17 mouse cellular contexts compared by ENCODE assay signal in genomic region chr4:45746451-45746850, GRCm38 (mm10). TPM values are rescaled to one million over a fixed set of nuclear protein-coding genes. Genes with fewer than 3 reads are reported as not detected.
DNase-seq lines count a peak whose midpoint lies in the region; ATAC-seq and TF ChIP-seq lines count a peak whose summit lies in the region.
"Had no signal": no experiment of that assay in that cellular context is flagged by ENCODE, and none has a peak within 500 bp of the region (broad histone marks: within the 10 kb centered on the region; RNA-seq: fewer than 3 reads in every experiment).

No protein-coding gene starts in this region.

- no peaks in the 10 kb centered on the region for H3K36me3 ChIP-seq in forebrain, embryonic 15.5 days
- H3K36me3 ChIP-seq in forebrain, embryonic 16.5 days (ENCODE audit: control insufficient read depth, insufficient read depth) = no peaks in the 10 kb centered on the region
- H3K36me3 ChIP-seq in hindbrain, embryonic 16.5 days (ENCODE audit: control insufficient read depth, insufficient read depth, low read length) = no peaks in the 10 kb centered on the region
- no peaks in the 10 kb centered on the region for H3K36me3 ChIP-seq in hindbrain, embryonic 10.5 days
- H3K36me3 ChIP-seq in liver, embryonic 13.5 days = no peaks in the 10 kb centered on the region
- no peaks in the 10 kb centered on the region for H3K36me3 ChIP-seq in liver, postnatal 0 days (replicated peaks; ENCODE audit: insufficient read depth, low read length)
- H3K36me3 ChIP-seq in midbrain, embryonic 16.5 days (ENCODE audit: control insufficient read depth, insufficient read depth, low read length) = no peaks in the 10 kb centered on the region
- H3K36me3 ChIP-seq in midbrain, embryonic 10.5 days = no peaks in the 10 kb centered on the region

- 0 out of 2 replicates have a peak, but pooled peaks have one; percentile 13 for ATAC-seq in forebrain, embryonic 15.5 days (replicated peaks)
- no peak for ATAC-seq in forebrain, embryonic 16.5 days
- peak; percentile 20; the same call in 1 of the 2 replicates for ATAC-seq in hindbrain, embryonic 16.5 days
- ATAC-seq in liver, embryonic 13.5 days (ENCODE audit: low read depth) = 0 out of 2 replicates have a peak, but pooled peaks have one; percentile 17
- ATAC-seq in liver, postnatal 0 days = no peak
- peak; percentile 25; the same call in 1 of the 2 replicates for ATAC-seq in midbrain, embryonic 16.5 days
- ATAC-seq: forebrain, embryonic 13.5 days had no signal

- peaks cover 4% of the 10 kb centered on the region for H3K4me1 ChIP-seq in forebrain, embryonic 15.5 days
- no peaks in the 10 kb centered on the region for H3K4me1 ChIP-seq in forebrain, embryonic 16.5 days (replicated peaks; ENCODE audit: control insufficient read depth, insufficient read depth, low read length)
- no peaks in the 10 kb centered on the region; the same call in 1 of the 2 replicates for H3K4me1 ChIP-seq in hindbrain, embryonic 16.5 days (ENCODE audit: control insufficient read depth, insufficient read depth, low read depth, low read length)
- peaks cover 17% of the 10 kb centered on the region for H3K4me1 ChIP-seq in hindbrain, embryonic 10.5 days (replicated peaks)
- peaks cover 23% of the 10 kb centered on the region for H3K4me1 ChIP-seq in liver, embryonic 13.5 days (replicated peaks)
- no peaks in the 10 kb centered on the region for H3K4me1 ChIP-seq in liver, postnatal 0 days (ENCODE audit: insufficient read depth)
- no peaks in the 10 kb centered on the region for H3K4me1 ChIP-seq in midbrain, embryonic 16.5 days (ENCODE audit: control insufficient read depth, insufficient read depth, low read length)
- peaks cover 9% of the 10 kb centered on the region for H3K4me1 ChIP-seq in midbrain, embryonic 10.5 days

- H3K4me2 ChIP-seq in forebrain, embryonic 15.5 days (replicated peaks) = no peak overlapping the region
- no peak overlapping the region for H3K4me2 ChIP-seq in forebrain, embryonic 16.5 days (ENCODE audit: low read length)
- no peak overlapping the region for H3K4me2 ChIP-seq in hindbrain, embryonic 16.5 days (ENCODE audit: low read length)
- H3K4me2 ChIP-seq in liver, embryonic 13.5 days = no peak overlapping the region
- no peak overlapping the region for H3K4me2 ChIP-seq in liver, postnatal 0 days (ENCODE audit: low read depth, low read length)
- no peak overlapping the region for H3K4me2 ChIP-seq in midbrain, embryonic 16.5 days (ENCODE audit: low read length)
- H3K4me2 ChIP-seq: forebrain, embryonic 13.5 days had no signal

- TF ChIP-seq CTCF in liver, postnatal 0 days (IDR thresholded peaks at IDR 0.05; ENCODE audit: low read depth) = no peak

- TF ChIP-seq EP300 in liver, postnatal 0 days (IDR thresholded peaks at IDR 0.05; ENCODE audit: low read depth) = no peak

- no peak overlapping the region for H3K4me3 ChIP-seq in forebrain, embryonic 15.5 days
- H3K4me3 ChIP-seq in forebrain, embryonic 16.5 days (replicated peaks; ENCODE audit: low read length) = no peak overlapping the region
- no peak overlapping the region for H3K4me3 ChIP-seq in hindbrain, embryonic 16.5 days (ENCODE audit: low read length)
- H3K4me3 ChIP-seq in hindbrain, embryonic 10.5 days = no peak overlapping the region
- no peak overlapping the region for H3K4me3 ChIP-seq in liver, embryonic 13.5 days (replicated peaks)
- H3K4me3 ChIP-seq in liver, postnatal 0 days (ENCODE audit: low read depth, low read length) = no peak overlapping the region
- H3K4me3 ChIP-seq in midbrain, embryonic 16.5 days (ENCODE audit: low read depth, low read length) = no peak overlapping the region
- H3K4me3 ChIP-seq in midbrain, embryonic 10.5 days = no peak overlapping the region
- H3K4me3 ChIP-seq: forebrain, embryonic 13.5 days had no signal

- no peak overlapping the region for H3K27ac ChIP-seq in forebrain, embryonic 15.5 days (replicated peaks)
- no peak overlapping the region for H3K27ac ChIP-seq in forebrain, embryonic 16.5 days (ENCODE audit: low read length)
- no peak overlapping the region for H3K27ac ChIP-seq in hindbrain, embryonic 16.5 days (ENCODE audit: low read depth, low read length)
- no peak overlapping the region for H3K27ac ChIP-seq in hindbrain, embryonic 10.5 days
- H3K27ac ChIP-seq in liver, embryonic 13.5 days = peak overlapping the region; percentile 83; the same call in 1 of the 2 replicates
- no peak overlapping the region for H3K27ac ChIP-seq in liver, postnatal 0 days (ENCODE audit: low read depth)
- H3K27ac ChIP-seq in midbrain, embryonic 16.5 days (ENCODE audit: low read length) = no peak overlapping the region
- H3K27ac ChIP-seq in midbrain, embryonic 10.5 days (replicated peaks) = no peak overlapping the region
- H3K27ac ChIP-seq: forebrain, embryonic 13.5 days had no signal

- no peaks in the 10 kb centered on the region for H3K27me3 ChIP-seq in forebrain, embryonic 15.5 days
- H3K27me3 ChIP-seq in forebrain, embryonic 16.5 days (replicated peaks; ENCODE audit: control insufficient read depth, insufficient read depth, low read length) = no peaks in the 10 kb centered on the region
- H3K27me3 ChIP-seq in hindbrain, embryonic 16.5 days (replicated peaks; ENCODE audit: control insufficient read depth, insufficient read depth, low read length) = no peaks in the 10 kb centered on the region
- peaks cover 28% of the 10 kb centered on the region for H3K27me3 ChIP-seq in hindbrain, embryonic 10.5 days (ENCODE audit: insufficient read depth, poor library complexity, severe bottlenecking)
- H3K27me3 ChIP-seq in liver, embryonic 13.5 days = no peaks in the 10 kb centered on the region
- H3K27me3 ChIP-seq in liver, postnatal 0 days (ENCODE audit: insufficient read depth, low read length) = no peaks in the 10 kb centered on the region
- H3K27me3 ChIP-seq in midbrain, embryonic 16.5 days (ENCODE audit: control insufficient read depth, insufficient read depth, low read depth, low read length) = no peaks in the 10 kb centered on the region
- H3K27me3 ChIP-seq in midbrain, embryonic 10.5 days (ENCODE audit: low read depth, poor library complexity, severe bottlenecking) = peaks cover 42% of the 10 kb centered on the region
- H3K27me3 ChIP-seq: forebrain, embryonic 13.5 days had no signal

- H3K9ac ChIP-seq in forebrain, embryonic 15.5 days (replicated peaks) = no peak overlapping the region
- no peak overlapping the region for H3K9ac ChIP-seq in forebrain, embryonic 16.5 days (replicated peaks; ENCODE audit: low read depth, low read length)
- H3K9ac ChIP-seq in hindbrain, embryonic 16.5 days (ENCODE audit: low read depth, low read length) = no peak overlapping the region
- H3K9ac ChIP-seq in liver, embryonic 13.5 days = no peak overlapping the region
- no peak overlapping the region for H3K9ac ChIP-seq in liver, postnatal 0 days (replicated peaks)
- H3K9ac ChIP-seq in midbrain, embryonic 16.5 days (ENCODE audit: low read depth, low read length) = no peak overlapping the region
- H3K9ac ChIP-seq: forebrain, embryonic 13.5 days had no signal

- no peak for DNase-seq in hindbrain, embryonic 10.5 days (ENCODE audit: low spot score)
- DNase-seq in liver, embryonic 13.5 days = no peak
- no peak for DNase-seq in liver, postnatal 0 days
- no peak for DNase-seq in midbrain, embryonic 10.5 days (ENCODE audit: low spot score)
- DNase-seq: adrenal gland, postnatal 10 days; cerebellum, adult 11 months; cerebellum, adult 8-10 months; cerebellum, postnatal 14 days; embryo, embryonic 11 days; gastrocnemius, postnatal 36 days; heart, postnatal 10 days had no signal

- no peaks in the 10 kb centered on the region for H3K9me3 ChIP-seq in forebrain, embryonic 15.5 days
- H3K9me3 ChIP-seq in forebrain, embryonic 16.5 days (ENCODE audit: control insufficient read depth, low read length) = no peaks in the 10 kb centered on the region
- H3K9me3 ChIP-seq in hindbrain, embryonic 16.5 days (ENCODE audit: control insufficient read depth, low read length) = no peaks in the 10 kb centered on the region
- H3K9me3 ChIP-seq in hindbrain, embryonic 10.5 days = no peaks in the 10 kb centered on the region
- H3K9me3 ChIP-seq in liver, embryonic 13.5 days (replicated peaks) = no peaks in the 10 kb centered on the region
- no peaks in the 10 kb centered on the region for H3K9me3 ChIP-seq in liver, postnatal 0 days (ENCODE audit: low read length)
- no peaks in the 10 kb centered on the region for H3K9me3 ChIP-seq in midbrain, embryonic 16.5 days (replicated peaks; ENCODE audit: control insufficient read depth, low read length, poor library complexity, severe bottlenecking)
- H3K9me3 ChIP-seq in midbrain, embryonic 10.5 days (replicated peaks) = no peaks in the 10 kb centered on the region
- H3K9me3 ChIP-seq: forebrain, embryonic 13.5 days had no signal

- WGBS in forebrain, embryonic 15.5 days = 85% methylated on average over 3 of the region's 3 CpGs
- WGBS in forebrain, embryonic 16.5 days = 88% methylated on average over 3 of the region's 3 CpGs
- whole genome bisulfite sequencing in hindbrain, embryonic 16.5 days = 82% methylated on average over 3 of the region's 3 CpGs
- WGBS in hindbrain, embryonic 10.5 days = 90% methylated on average over 3 of the region's 3 CpGs
- WGBS in liver, embryonic 13.5 days (ENCODE audit: insufficient replicate concordance) = 66% methylated on average over 3 of the region's 3 CpGs
- 75% methylated on average over 3 of the region's 3 CpGs for WGBS in liver, postnatal 0 days (ENCODE audit: insufficient replicate concordance)
- 86% methylated on average over 3 of the region's 3 CpGs for WGBS in midbrain, embryonic 16.5 days
- 84% methylated on average over 3 of the region's 3 CpGs for WGBS in midbrain, embryonic 10.5 days

RNA-seq across cellular contexts. Expression of gene Aldh1b1, which starts 52.4 kb away (rescaled TPM):
- polyA plus RNA-seq in forebrain, embryonic 15.5 days (2015; fragmentation: Nextera tagmentation; extraction: Ambion mirVana) = 25.7 and 27.4 TPM in 2 replicates
- 30.9 and 31.8 TPM in 2 replicates for polyA plus RNA-seq in forebrain, embryonic 16.5 days (2015; fragmentation: Nextera tagmentation; extraction: Ambion mirVana)
- 20.8 and 22.5 TPM in 2 replicates for polyA plus RNA-seq in hindbrain, embryonic 16.5 days (2015; fragmentation: Nextera tagmentation; extraction: Ambion mirVana)
- 7.3 and 7.4 TPM in 2 replicates for polyA plus RNA-seq in hindbrain, embryonic 10.5 days (2016; fragmentation: Nextera tagmentation; extraction: Ambion mirVana)
- polyA plus RNA-seq in liver, embryonic 13.5 days (2015; fragmentation: Nextera tagmentation; extraction: Ambion mirVana) = 44.1 and 50.6 TPM in 2 replicates
- polyA plus RNA-seq in liver, postnatal 0 days (2015; fragmentation: Nextera tagmentation; extraction: Ambion mirVana) = 91.5 and 96.4 TPM in 2 replicates
- polyA plus RNA-seq in midbrain, embryonic 16.5 days (2015; fragmentation: Nextera tagmentation; extraction: Ambion mirVana) = 22.7 and 24.2 TPM in 2 replicates
- polyA plus RNA-seq in midbrain, embryonic 10.5 days (2016; fragmentation: Nextera tagmentation; extraction: Ambion mirVana) = 4.6 and 5.1 TPM in 2 replicates
- polyA plus RNA-seq: C2C12 had no signal

Comparison
In these comparisons a context has a peak if more than half of its experiments do, and no peak if none do; other contexts are left out.
1. ATAC-seq: peak in forebrain, embryonic 15.5 days (single experiment), hindbrain, embryonic 16.5 days (single experiment), liver, embryonic 13.5 days (single experiment) and midbrain, embryonic 16.5 days (single experiment); none in forebrain, embryonic 16.5 days (single experiment) and liver, postnatal 0 days (single experiment).